Mouse (Mus musculus) thymus, postnatal 25 days (tissue): ENCODE measurements at regions not wholly inside any gene's neighbourhood (a gene's known extent, or its start where the extent isn't known, plus 50 kb on each side); places are given as distances from the start of the nearest gene placed in this dataset.

ENCODE experiments used
- DNase-seq: peaks from one replicate; pipeline ENCODE4 v3.0.0; 2022

GRCm38 (mm10) chr15:62105483-62105882 is 1182.7 kb upstream of the A1bg start:
- no peak for DNase-seq

DNA sequence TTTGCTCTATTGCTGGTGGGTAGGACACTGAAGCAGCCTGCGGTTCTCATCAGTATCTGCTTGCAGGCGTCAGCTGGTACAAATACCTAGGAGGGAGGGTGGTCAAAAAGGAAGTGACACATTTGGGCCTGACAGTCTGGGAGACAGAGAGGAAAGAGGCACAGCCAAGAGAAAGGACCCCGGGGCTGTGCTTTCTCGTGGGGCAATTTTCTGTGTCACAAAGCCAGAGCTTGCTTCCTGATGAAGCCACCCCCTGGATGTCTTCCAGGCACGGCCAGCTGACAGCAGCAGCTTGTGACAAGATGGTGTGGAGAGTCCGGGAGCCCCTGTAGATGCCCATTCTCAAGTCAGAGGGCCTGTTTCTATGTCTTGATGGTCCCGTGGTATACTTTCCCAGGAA is 1181.8 kb upstream of the A1bg start:
- DNase-seq: no peak

DNA sequence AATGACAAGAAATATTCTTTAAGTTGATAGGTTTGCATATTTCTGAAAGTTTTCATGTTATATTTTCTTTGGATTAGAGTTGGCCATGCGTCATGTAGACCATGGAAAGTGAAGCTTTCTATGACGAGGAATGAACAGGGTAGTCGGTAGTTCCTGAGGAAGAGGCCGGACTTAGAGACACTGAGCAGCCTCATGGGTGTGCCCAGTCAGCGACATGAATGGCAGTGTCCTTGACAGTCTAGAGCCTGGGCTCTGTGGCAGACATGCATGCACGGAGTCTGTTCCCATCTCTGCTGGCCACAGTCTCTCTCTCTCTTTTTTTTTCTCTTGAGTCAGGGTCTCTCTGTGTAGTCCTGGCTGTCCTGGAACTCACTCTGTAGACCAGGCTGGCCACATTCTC is 1176.9 kb upstream of the A1bg start:
- DNase-seq: no peak

GRCm38 (mm10) chr15:62098791-62099660 is 1176.2 kb upstream of the A1bg start:
- DNase-seq: no peak

DNA sequence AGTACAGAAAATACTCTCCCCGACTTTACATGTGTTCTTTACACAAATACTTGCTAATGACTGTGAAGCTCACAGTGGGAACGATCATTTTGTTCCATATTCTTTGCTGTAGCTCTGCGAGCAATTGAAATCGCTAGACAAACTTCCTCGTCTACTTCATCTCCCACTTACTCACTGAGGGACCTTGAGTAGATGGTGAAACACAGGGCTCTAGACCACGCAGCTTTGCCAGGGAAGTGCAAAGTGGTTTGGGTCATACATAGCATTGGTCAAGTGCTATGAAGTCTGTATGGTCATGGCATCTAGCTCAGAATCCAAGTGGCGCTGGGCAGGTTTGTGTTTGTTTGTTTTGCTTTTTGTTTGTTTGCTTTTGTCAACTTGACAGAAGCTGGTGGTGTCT is 1174.0 kb upstream of the A1bg start:
- DNase-seq: no peak

GRCm38 (mm10) chr15:62095198-62095597 is 1172.4 kb upstream of the A1bg start:
- no peak for DNase-seq

DNA sequence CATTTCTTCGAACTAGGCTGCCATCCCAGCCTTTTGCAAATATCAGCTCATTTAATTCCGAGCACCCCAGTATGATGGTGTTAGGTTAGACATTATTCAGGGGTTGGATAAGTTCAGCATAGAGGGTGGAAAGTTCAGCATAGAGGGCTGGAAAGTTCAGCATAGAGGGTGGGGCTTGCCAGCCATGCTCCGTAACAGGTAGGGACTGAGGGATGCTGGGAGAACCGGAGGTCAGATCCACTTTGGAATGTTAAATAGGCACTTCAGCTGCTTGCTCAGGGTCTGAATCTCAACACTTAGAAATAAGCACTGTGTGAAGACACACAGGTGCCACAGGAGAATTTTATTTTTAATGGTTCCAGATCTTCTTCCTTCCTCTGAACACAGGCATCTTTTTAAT is 1170.9 kb upstream of the A1bg start:
- no peak for DNase-seq

- DNase-seq: peak; percentile 68
Observed at GRCm38 (mm10) chr15:62092671-62093185, 1169.9 kb upstream of the A1bg start.

DNA sequence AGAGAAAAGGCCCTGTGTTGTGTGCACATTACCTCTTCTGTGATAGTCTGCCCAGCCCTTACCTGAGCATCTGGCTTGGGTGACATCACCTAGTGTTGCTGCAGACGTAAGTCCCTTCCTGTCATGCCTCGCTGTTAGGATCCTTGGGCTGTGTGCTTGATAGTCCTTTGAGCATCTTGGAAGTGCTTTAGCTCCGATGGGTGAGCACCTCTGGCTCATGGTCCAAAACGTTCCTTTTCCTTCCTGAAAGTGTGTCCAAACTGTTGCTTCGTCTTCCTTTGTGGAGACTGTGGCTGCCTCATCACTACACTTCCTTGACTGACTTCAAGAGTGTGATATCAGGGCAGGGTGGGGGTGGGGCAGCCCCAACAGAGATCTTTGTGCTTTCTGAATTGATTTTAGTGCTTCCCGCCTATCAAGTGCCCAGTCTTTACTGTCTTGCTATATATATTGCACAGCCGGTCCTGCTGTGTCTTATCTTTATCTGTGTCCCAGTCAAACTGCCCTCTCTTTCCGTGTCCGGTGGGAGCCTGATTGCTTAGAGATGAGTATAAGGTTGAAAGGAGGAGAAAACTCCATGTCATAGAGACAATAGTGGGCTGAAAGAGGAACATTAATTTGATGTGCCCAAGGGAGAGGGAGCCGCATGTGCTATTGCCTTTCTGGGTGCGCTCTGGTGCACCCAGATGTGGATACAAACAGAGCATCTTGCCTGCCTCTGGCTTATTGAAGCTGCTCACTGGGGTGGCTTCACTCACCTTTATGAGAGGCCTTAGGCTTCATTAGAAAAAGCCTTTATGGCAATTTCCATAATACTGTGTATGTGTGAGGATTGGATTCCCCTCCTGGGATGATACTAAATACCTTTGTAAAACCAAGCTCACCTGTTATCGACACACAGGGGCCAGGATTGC is 1169.2 kb upstream of the A1bg start:
- peak; percentile 32 for DNase-seq

DNA sequence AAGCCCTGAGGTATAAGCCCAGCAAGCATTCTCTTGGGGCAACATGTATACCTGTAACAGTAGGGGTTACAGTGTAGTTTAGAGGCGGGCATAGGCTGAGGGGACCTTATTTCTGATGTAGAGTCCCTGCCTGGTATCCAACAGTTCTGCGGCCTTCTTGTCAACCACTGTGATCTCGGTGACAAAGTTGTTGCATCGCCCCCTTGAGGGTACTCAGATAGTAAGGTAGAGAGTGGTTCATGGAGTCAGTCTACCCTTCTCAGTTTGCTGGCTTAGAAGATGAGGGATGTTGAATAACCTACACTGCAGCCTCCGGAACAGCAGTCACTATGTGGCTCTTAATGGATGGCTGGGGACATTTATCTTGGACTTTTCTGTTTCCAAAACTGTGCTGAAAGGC is 1168.3 kb upstream of the A1bg start:
- no peak for DNase-seq

GRCm38 (mm10) chr15:62088341-62088740 is 1165.5 kb upstream of the A1bg start:
- DNase-seq: no peak

DNA sequence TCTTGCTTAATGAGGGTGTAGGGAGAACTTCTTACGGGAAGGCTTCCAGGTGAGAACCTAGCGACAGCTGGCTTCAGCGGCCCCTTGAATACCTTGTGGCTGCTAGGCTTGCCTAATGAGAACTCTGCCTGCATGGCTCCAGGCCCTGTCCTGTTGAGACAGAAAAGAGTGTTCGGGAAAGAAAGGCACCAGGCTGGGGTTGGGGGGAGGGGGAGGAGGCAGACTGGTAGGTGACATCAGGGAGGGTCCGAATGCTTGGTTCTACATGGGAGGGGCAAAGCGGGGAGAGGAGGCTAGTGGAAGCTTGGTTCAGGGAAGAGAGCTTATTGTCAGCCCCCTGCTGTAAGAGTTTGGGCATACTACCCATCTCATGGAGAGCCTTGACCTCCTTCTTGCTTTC is 1164.9 kb upstream of the A1bg start:
- DNase-seq: no peak

GRCm38 (mm10) chr15:62086037-62086436 is 1163.2 kb upstream of the A1bg start:
- DNase-seq: no peak

GRCm38 (mm10) chr15:62083347-62083746 is 1160.5 kb upstream of the A1bg start:
- DNase-seq: no peak

GRCm38 (mm10) chr15:62082539-62082938 is 1159.7 kb upstream of the A1bg start:
- DNase-seq: no peak

DNA sequence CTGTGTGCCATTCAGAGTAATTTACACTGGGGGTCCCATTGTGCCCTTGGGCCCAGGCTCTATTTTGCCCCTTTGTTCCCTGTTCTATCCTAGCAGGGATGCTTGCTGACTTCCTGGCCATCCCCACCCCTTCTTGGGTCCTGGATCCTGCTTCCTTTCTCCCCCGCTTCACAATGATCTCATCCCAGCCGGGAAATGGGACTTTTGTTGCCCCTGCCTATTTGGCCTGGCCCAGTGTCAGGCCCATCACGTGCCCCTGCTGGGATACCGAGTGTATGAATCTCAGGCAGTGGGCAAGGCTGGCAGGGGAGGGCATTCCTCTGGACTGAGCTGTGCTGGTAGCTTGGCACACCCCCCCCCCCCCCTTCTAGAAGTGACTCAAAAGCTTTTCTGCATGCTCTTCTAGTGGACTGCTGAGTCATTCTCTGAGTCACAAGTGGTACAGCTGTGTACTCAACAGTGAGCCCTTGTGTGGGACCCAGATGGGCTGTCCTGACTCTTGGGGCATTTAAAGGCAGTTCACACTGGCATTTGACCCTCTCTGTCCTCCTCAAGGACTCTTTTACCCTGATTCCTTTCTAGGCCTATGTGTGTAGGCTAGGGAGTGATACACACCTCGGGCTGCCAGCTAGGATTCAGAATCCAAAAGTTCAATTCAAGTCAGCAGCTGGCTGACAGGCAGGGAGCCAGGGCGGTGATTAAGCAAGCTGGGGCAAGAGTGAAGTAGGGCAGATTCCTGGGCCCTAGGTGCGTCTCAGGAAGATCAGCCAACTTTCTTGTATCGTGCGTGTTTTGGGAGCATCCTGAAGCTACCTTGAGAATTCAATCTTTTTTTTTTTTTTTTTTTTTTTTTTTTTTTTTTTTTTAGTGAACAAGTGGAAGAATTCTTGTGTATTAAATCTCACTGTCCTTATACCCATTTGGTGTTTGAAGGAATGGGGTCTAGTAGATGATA is 1156.6 kb upstream of the A1bg start:
- DNase-seq: no peak

- no peak for DNase-seq
Observed at GRCm38 (mm10) chr15:62076552-62077234, 1153.9 kb upstream of the A1bg start.

DNA sequence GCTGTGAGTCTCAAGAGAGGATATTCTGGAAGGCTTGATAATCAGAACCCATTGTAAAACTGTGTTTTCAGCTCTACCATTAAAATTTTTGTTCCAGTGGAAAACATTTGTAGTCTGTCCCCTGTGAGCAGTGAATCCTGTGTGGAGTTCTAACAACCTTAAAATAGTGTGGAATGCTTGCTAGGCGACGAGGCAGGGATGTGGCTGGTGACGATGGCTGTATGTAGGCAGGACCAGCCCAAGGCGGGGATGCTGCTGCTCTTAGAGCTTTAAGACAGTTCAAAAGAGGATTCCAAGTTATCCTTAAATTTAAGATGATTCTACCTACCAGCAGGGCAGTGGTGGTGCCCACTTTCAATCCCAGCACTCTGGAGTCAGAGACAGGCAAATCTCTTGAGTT is 1151.9 kb upstream of the A1bg start:
- no peak for DNase-seq

DNA sequence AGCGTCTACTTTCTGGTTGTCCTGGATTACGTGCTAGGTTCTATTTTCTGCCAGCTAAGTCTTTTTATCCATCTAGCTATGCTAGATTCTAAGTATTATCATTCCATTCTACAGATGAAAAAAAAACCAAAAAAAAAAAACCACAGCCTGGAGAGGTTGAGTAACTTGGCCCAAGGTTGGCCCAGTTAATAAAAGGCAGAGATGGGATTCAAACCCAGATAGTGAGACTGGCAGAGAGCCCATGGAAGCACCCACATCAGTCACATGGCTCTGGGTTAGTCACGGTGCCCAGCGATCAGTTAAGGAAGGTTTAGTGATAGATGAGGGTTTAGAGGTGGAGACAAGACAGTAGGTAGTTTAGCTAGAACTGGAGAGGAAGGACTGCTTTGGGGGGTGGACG is 1150.8 kb upstream of the A1bg start:
- no peak for DNase-seq

DNA sequence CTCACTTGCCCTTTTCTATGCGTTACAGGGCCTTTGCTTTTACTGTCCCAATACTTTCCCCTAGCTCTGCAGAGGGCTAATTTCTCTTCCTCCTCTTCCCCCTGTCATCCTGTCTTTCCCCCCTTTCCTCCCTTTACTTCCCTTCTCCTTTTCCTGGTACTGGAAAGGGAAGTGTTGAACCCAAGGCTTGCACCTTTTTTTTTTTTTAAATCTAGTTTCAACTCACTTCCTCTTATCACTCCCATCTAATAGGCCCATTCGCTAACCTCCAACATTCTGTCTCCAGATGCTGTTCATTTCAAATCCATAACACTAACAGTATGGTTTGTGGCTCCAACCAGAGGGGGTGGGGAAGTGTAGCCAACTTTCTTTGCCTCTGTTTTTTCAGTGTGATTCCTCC is 1148.5 kb upstream of the A1bg start:
- DNase-seq: no peak

GRCm38 (mm10) chr15:62068422-62069160 is 1145.8 kb upstream of the A1bg start:
- DNase-seq: no peak
